Mouse (Mus musculus) midbrain, embryonic 16.5 days (tissue): ENCODE measurements around the gene Cox19. TPM values are rescaled to one million over a fixed set of nuclear protein-coding genes. Genes with fewer than 3 reads are reported as not detected.

Experiments
- ATAC-seq: fragments of 200-750 bp; cut with Nextera tagmentation; 2 replicates; pipeline ENCODE4 v1.8.0; 2017; ENCODE audit warnings: moderate TSS enrichment
- H3K27ac ChIP-seq: fragments of 300-500 bp; sonication (generic); 2 replicates; pipeline ENCODE4 v1.5.1; 2014; ENCODE audit warnings: mild to moderate bottlenecking, low read length, mixed read lengths
- H3K27me3 ChIP-seq: fragments of 300-500 bp; sonication (generic); 2 replicates; pipeline ENCODE4 v1.6.1; 2014; ENCODE audit warnings: low read depth, low read length, mixed read lengths; ENCODE audit not compliant: control insufficient read depth, insufficient read depth
- H3K36me3 ChIP-seq: fragments of 300-500 bp; sonication (generic); 2 replicates; pipeline ENCODE4 v1.6.1; 2014; ENCODE audit warnings: mild to moderate bottlenecking, low read length, moderate library complexity, mixed read lengths; ENCODE audit not compliant: control insufficient read depth, insufficient read depth
- H3K4me1 ChIP-seq: fragments of 300-500 bp; sonication (generic); 2 replicates; pipeline ENCODE4 v1.6.1; 2014; ENCODE audit warnings: mild to moderate bottlenecking, low read length, mixed read lengths; ENCODE audit not compliant: control insufficient read depth, insufficient read depth
- H3K4me2 ChIP-seq: fragments of 300-500 bp; sonication (generic); 2 replicates; pipeline ENCODE4 v1.6.1; 2014; ENCODE audit warnings: mild to moderate bottlenecking, low read length, mixed read lengths
- H3K4me3 ChIP-seq: fragments of 300-500 bp; sonication (generic); 2 replicates; pipeline ENCODE4 v1.5.1; 2014; ENCODE audit warnings: low read depth, mild to moderate bottlenecking, low read length, moderate library complexity, mixed read lengths
- H3K9ac ChIP-seq: fragments of 300-500 bp; sonication (generic); 2 replicates; pipeline ENCODE4 v1.6.1; 2014; ENCODE audit warnings: low read depth, low read length, mixed read lengths
- H3K9me3 ChIP-seq: fragments of 300-500 bp; sonication (generic); replicated peaks from 2 replicates; pipeline ENCODE4 v1.6.1; 2014; ENCODE audit warnings: mild to moderate bottlenecking, low read length, mixed read lengths; ENCODE audit not compliant: control insufficient read depth, poor library complexity, severe bottlenecking
- WGBS: fragments of 180-500 bp; shearing (Covaris S2); extraction: QIAGEN DNeasy Blood & Tissue Kit; methylation state at CpG from one replicate; pipeline ENCODE4 v1.1.7; 2014; 5-methylcytosine and 5-hydroxymethylcytosine counted together
- polyA plus RNA-seq: library from polyadenylated mRNA; unstranded; fragments of >200 nt; fragmentation: Nextera tagmentation; extraction: Ambion mirVana; gene quantifications from 2 replicates; pipeline ENCODE4 v1.2.1, GENCODE M21; 2015

Cox19 gene
- polyA plus RNA-seq, 1 experiment from 2014 or later, result 102 TPM

GRCm38 (mm10) chr5:139311822-139312221 is 39.4 kb downstream of the Cox19 start:
- Histone ChIP-seq H3K27ac (no peak overlapping the region), H3K9ac (no peak overlapping the region), H3K36me3 (no peaks in the 10 kb centered on the region), H3K4me3 (no peak overlapping the region), H3K27me3 (no peaks in the 10 kb centered on the region), H3K4me2 (no peak overlapping the region), H3K4me1 (no peaks in the 10 kb centered on the region), H3K9me3 (no peaks in the 10 kb centered on the region)
- no peak for ATAC-seq
- 87% methylated on average over 9 of the region's 9 CpGs for WGBS

- no peak overlapping the region for H3K4me3 ChIP-seq
- no peaks in the 10 kb centered on the region for H3K9me3 ChIP-seq
- H3K27me3 ChIP-seq, result no peaks in the 10 kb centered on the region
- 87% methylated on average over 4 of the region's 4 CpGs for WGBS
- H3K4me2 ChIP-seq, result no peak overlapping the region
- H3K9ac ChIP-seq, result no peak overlapping the region
- no peaks in the 10 kb centered on the region for H3K4me1 ChIP-seq
- ATAC-seq, result no peak
- H3K27ac ChIP-seq, result no peak overlapping the region
- no peaks in the 10 kb centered on the region for H3K36me3 ChIP-seq
Observed at GRCm38 (mm10) chr5:139310477-139310876, 40.7 kb downstream of the Cox19 start.

- 81% methylated on average over 3 of the region's 3 CpGs for WGBS
- no peaks in the 10 kb centered on the region for H3K4me1 ChIP-seq
- no peak overlapping the region for H3K4me3 ChIP-seq
- no peaks in the 10 kb centered on the region for H3K9me3 ChIP-seq
- H3K9ac ChIP-seq, result no peak overlapping the region
- no peaks in the 10 kb centered on the region for H3K27me3 ChIP-seq
- H3K27ac ChIP-seq, result no peak overlapping the region
- H3K36me3 ChIP-seq, result no peaks in the 10 kb centered on the region
- ATAC-seq, result no peak
- no peak overlapping the region for H3K4me2 ChIP-seq
Observed at GRCm38 (mm10) chr5:139309946-139310345, 41.3 kb downstream of the Cox19 start.

GRCm38 (mm10) chr5:139303646-139304061 is 47.6 kb downstream of the Cox19 start:
- Histone ChIP-seq H3K27ac (no peak overlapping the region), H3K9ac (no peak overlapping the region), H3K4me1 (no peaks in the 10 kb centered on the region), H3K27me3 (no peaks in the 10 kb centered on the region), H3K36me3 (0 out of 2 replicates have a peak, but pooled peaks cover 4% of the 10 kb centered on the region), H3K4me2 (no peak overlapping the region), H3K9me3 (no peaks in the 10 kb centered on the region), H3K4me3 (no peak overlapping the region)
- ATAC-seq, result no peak
- WGBS, result 90% methylated on average over 9 of the region's 9 CpGs

GRCm38 (mm10) chr5:139302101-139302500 is 49.1 kb downstream of the Cox19 start:
- no peaks in the 10 kb centered on the region for H3K27me3 ChIP-seq

GRCm38 (mm10) chr5:139297745-139298144 is 53.5 kb downstream of the Cox19 start:
- Histone ChIP-seq H3K9me3 (no peaks in the 10 kb centered on the region), H3K36me3 (peaks cover 4% of the 10 kb centered on the region; the same call in 1 of the 2 replicates), H3K27me3 (no peaks in the 10 kb centered on the region), H3K27ac (no peak overlapping the region), H3K4me3 (no peak overlapping the region), H3K4me1 (no peaks in the 10 kb centered on the region), H3K4me2 (no peak overlapping the region), H3K9ac (no peak overlapping the region)
- ATAC-seq, result no peak
- WGBS, result 80% methylated on average over 5 of the region's 5 CpGs

More at GRCm38 (mm10) chr5:139302101-139302500, 49.1 kb downstream of the Cox19 start:
- Histone ChIP-seq H3K9ac (no peak overlapping the region), H3K4me3 (no peak overlapping the region), H3K4me1 (no peaks in the 10 kb centered on the region), H3K4me2 (no peak overlapping the region), H3K9me3 (no peaks in the 10 kb centered on the region), H3K36me3 (0 out of 2 replicates have a peak, but pooled peaks cover 4% of the 10 kb centered on the region), H3K27ac (no peak overlapping the region)
- no peak for ATAC-seq
- 88% methylated on average over 6 of the region's 6 CpGs for WGBS

- 89% methylated on average over 10 of the region's 10 CpGs for WGBS
- no peak overlapping the region for H3K9ac ChIP-seq
- H3K27me3 ChIP-seq, result no peaks in the 10 kb centered on the region
- H3K9me3 ChIP-seq, result no peaks in the 10 kb centered on the region
- no peaks in the 10 kb centered on the region for H3K4me1 ChIP-seq
- ATAC-seq, result no peak
- H3K27ac ChIP-seq, result no peak overlapping the region
- no peak overlapping the region for H3K4me2 ChIP-seq
- H3K36me3 ChIP-seq, result peaks cover 6% of the 10 kb centered on the region; the same call in 1 of the 2 replicates
- no peak overlapping the region for H3K4me3 ChIP-seq
Observed at GRCm38 (mm10) chr5:139297092-139297491, 54.1 kb downstream of the Cox19 start.

- Histone ChIP-seq H3K36me3 (peaks cover 9% of the 10 kb centered on the region; the same call in 1 of the 2 replicates), H3K27ac (no peak overlapping the region), H3K4me1 (no peaks in the 10 kb centered on the region), H3K4me3 (no peak overlapping the region), H3K9ac (no peak overlapping the region), H3K4me2 (no peak overlapping the region), H3K9me3 (no peaks in the 10 kb centered on the region), H3K27me3 (no peaks in the 10 kb centered on the region)
- 86% methylated on average over 2 of the region's 2 CpGs for WGBS
- no peak for ATAC-seq
Observed at GRCm38 (mm10) chr5:139294089-139294488, 57.1 kb downstream of the Cox19 start.

- no peak overlapping the region for H3K9ac ChIP-seq
- H3K36me3 ChIP-seq, result peaks cover 8% of the 10 kb centered on the region; the same call in 1 of the 2 replicates
- 69% methylated on average over 6 of the region's 6 CpGs for WGBS
- H3K4me1 ChIP-seq, result no peaks in the 10 kb centered on the region
- no peaks in the 10 kb centered on the region for H3K9me3 ChIP-seq
- no peaks in the 10 kb centered on the region for H3K27me3 ChIP-seq
- no peak overlapping the region for H3K4me2 ChIP-seq
- H3K4me3 ChIP-seq, result no peak overlapping the region
- no peak for ATAC-seq
- H3K27ac ChIP-seq, result no peak overlapping the region
Observed at GRCm38 (mm10) chr5:139291811-139292560, 59.2 kb downstream of the Cox19 start.
